Mouse (Mus musculus): ENCODE results near the gene Morc1. TPM values are rescaled to one million over a fixed set of nuclear protein-coding genes. Genes with fewer than 3 reads are reported as not detected.

Gene Morc1
- polyA plus RNA-seq, 1 experiment from 2014 or later = not detected

DNA sequence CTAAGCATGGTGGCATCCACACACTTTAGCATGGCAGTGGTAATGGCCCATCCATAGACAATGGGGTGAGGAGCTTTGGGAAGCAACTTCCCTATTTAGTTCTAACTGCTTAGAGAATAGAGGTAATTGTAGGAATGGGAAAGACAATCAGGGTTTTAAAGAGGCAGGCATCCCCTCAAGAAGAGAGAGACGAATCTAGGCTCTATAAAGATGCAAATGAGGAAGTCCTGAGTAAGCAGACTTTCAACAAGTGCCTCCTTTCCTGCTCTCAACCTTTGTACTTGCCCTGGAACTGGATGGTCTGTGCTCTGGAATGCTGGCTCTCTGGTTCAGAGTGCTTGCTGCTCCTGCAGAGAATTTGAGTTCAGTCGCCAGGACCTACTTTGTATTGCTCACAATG, 8.5 kb upstream of the Morc1 start:
- no peak overlapping the region for H3K27ac ChIP-seq
- no peak for ATAC-seq (ENCODE audit: low FRiP score)
- 17% methylated on average over 2 of the region's 2 CpGs for WGBS

DNA sequence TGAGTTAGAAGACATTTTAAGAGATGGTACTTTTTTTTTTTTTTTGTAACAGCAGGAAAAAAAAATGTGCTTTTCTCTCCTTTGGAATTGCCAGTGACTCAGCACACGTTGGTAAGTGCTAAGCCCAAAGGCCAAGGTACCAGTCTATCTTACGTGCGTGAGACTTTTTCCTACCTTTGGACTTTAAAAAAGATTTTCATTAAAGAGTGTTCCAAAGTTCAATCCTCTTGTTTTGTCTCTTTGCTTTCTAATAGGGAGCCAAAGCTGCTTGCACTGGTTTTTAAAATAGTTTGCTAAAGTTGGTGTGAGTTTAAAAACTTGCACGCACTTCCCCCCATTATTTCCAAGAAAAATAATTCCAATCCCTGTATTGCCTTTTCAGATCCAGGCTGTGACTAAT, 7.0 kb upstream of the Morc1 start:
- H3K27me3 ChIP-seq = no peaks in the 10 kb centered on the region
- no peak overlapping the region for H3K4me3 ChIP-seq (replicated peaks)
- no peak overlapping the region for H3K27ac ChIP-seq
- H3K9ac ChIP-seq = no peak overlapping the region
- no peaks in the 10 kb centered on the region for H3K36me3 ChIP-seq (replicated peaks)
- no peak for ATAC-seq (ENCODE audit: low FRiP score)
- H3K9me3 ChIP-seq = no peaks in the 10 kb centered on the region
- 92% methylated on average over 4 of the region's 4 CpGs for WGBS
- no peaks in the 10 kb centered on the region for H3K4me1 ChIP-seq
- no peak overlapping the region for H3K4me2 ChIP-seq

More for the DNA sequence above, 8.5 kb upstream of the Morc1 start:
- H3K27me3 ChIP-seq = no peaks in the 10 kb centered on the region
- no peak overlapping the region for H3K4me2 ChIP-seq
- H3K4me3 ChIP-seq (replicated peaks) = no peak overlapping the region
- H3K36me3 ChIP-seq (replicated peaks) = no peaks in the 10 kb centered on the region
- H3K9ac ChIP-seq = no peak overlapping the region
- no peaks in the 10 kb centered on the region for H3K4me1 ChIP-seq
- no peaks in the 10 kb centered on the region for H3K9me3 ChIP-seq

DNA sequence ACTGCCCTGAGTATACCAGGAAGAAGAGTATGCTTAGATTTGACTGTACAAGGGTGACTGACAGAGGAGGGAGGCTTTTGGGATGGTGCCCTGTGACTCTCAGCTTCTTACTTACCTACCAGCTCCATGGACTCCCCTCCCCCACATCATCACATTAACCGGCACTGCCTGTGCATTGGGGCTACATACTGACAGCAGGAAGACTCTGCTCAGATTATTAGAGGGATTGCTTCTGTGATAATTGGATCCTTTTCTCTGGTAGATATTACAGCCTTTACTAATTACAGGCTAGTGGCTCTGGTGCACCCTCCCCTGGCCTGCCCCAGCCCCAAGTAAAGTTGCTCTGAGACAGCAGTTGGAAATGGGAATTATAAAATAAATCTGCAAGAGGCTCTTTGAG, 1.6 kb upstream of the Morc1 start:
- Histone ChIP-seq H3K4me3 (replicated peaks) (no peak overlapping the region), H3K36me3 (replicated peaks) (no peaks in the 10 kb centered on the region), H3K4me2 (no peak overlapping the region), H3K27me3 (no peaks in the 10 kb centered on the region), H3K4me1 (no peaks in the 10 kb centered on the region), H3K27ac (no peak overlapping the region), H3K9me3 (no peaks in the 10 kb centered on the region), H3K9ac (no peak overlapping the region)
- 0 out of 2 replicates have a peak, but pooled peaks have one; percentile 51 for ATAC-seq (ENCODE audit: low FRiP score)
- 47% methylated on average over 1 of the region's 1 CpGs for WGBS

DNA sequence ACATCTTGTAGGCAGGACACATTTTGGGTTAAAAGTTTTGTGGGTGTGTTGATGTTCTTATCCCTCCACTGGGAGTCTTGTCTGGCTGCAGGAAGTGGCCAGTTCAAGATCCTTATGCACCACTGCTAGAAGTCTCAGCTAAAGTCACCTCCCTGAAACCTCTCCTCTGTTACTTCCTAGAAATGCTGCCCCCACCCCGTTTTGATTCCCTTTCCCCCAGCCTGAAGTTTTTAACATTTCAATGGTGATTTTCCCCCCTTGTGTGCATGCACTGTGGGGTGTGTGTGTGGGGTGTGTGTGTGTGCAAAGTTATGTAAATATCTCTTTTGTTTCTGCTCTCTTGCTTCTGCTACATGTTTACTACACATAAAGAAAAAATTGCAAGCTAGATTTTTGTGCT, 4.4 kb downstream of the Morc1 start:
- no peak overlapping the region for H3K4me2 ChIP-seq
- H3K36me3 ChIP-seq (replicated peaks) = no peaks in the 10 kb centered on the region
- H3K27ac ChIP-seq = no peak overlapping the region
- H3K4me3 ChIP-seq (replicated peaks) = no peak overlapping the region
- no peaks in the 10 kb centered on the region for H3K4me1 ChIP-seq
- H3K9me3 ChIP-seq = no peaks in the 10 kb centered on the region
- 5% methylated on average over 1 of the region's 1 CpGs for WGBS
- ATAC-seq (ENCODE audit: low FRiP score) = no peak
- no peak overlapping the region for H3K9ac ChIP-seq
- H3K27me3 ChIP-seq = no peaks in the 10 kb centered on the region

DNA sequence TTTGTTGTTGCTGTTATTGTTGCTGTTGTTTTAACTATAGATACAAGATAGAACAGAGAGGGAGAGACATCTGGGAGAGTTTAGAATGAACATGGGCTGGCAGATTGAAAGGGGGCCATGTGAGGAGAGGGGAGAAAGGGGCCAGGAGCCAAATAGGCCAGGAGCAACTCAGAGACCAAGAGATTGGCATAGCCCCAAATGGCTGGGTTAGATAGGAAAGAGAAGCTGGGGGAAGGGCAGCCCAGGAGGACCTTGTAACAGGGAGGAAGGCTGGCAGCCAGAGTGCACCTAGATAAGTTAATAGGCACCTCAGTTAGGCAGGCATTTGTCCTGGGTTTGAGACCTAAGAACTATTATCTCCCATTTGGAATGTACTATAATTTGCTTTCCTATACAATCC, 6.4 kb downstream of the Morc1 start:
- Histone ChIP-seq H3K27ac (no peak overlapping the region), H3K27me3 (no peaks in the 10 kb centered on the region), H3K9me3 (no peaks in the 10 kb centered on the region), H3K4me3 (replicated peaks) (no peak overlapping the region), H3K4me1 (no peaks in the 10 kb centered on the region), H3K4me2 (no peak overlapping the region), H3K36me3 (replicated peaks) (no peaks in the 10 kb centered on the region), H3K9ac (no peak overlapping the region)
- ATAC-seq (ENCODE audit: low FRiP score) = no peak

DNA sequence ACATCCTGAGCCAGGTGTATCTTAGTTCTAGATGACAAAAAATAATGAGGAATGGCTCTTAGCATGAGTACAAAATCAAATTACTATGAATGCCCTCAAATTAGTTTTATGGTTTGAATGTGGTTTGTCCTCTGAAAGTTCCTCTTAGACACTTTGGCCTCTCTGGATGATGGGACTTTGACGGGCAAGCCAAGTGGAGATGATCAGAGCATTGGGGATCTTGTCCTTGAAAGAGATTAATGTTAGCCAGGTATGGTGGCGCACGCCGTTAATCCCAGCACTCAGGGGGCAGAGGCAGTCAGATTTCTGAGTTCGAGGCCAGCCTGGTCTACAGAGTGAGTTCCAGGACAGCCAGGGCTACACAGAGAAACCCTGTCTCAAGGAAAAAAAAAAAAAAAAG, 13.6 kb downstream of the Morc1 start:
- H3K27me3 ChIP-seq = no peaks in the 10 kb centered on the region

DNA sequence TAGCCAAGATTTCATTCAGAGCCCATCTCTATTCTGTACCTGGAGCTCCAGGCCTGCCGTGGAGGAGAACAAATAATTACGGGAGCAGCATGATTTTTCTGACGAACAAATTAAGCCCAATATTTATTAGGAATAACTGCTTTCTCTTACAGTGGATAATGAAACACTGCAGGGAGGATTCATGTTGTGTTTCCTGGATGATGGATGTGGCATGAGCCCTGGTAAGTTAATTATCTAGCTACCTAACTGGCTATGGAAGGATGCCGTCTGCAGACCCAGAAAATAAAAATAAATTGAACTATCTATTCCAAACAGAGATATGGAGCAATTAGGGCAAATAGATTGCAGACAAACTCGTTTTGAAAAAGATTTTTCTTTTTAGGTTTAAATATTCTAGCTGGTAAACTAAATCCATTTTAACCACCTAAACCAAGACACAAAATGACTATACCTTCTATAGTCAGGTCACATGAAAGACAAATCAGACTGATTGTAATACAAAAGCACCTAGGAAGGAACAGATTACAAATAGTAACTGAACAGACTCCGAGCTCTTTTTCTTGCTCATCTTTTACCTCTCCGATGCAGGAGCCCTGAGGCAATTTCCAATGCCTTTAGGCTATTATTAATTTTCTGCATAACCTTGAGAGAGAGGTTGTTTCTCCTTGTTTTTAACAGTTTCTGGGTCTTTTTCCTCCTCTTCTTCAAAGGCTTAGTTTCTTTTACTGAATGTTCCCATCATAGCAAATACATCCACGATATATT, 15.3 kb downstream of the Morc1 start:
- 82% methylated on average over 8 of the region's 8 CpGs for WGBS
- no peak overlapping the region for H3K4me2 ChIP-seq
- ATAC-seq (ENCODE audit: low FRiP score) = no peak
- no peak overlapping the region for H3K4me3 ChIP-seq (replicated peaks)
- H3K36me3 ChIP-seq (replicated peaks) = no peaks in the 10 kb centered on the region
- H3K27ac ChIP-seq = no peak overlapping the region
- H3K9ac ChIP-seq = no peak overlapping the region
- H3K27me3 ChIP-seq = no peaks in the 10 kb centered on the region
- no peaks in the 10 kb centered on the region for H3K4me1 ChIP-seq
- H3K9me3 ChIP-seq = no peaks in the 10 kb centered on the region

More for the DNA sequence above, 13.6 kb downstream of the Morc1 start:
- Histone ChIP-seq H3K27ac (no peak overlapping the region), H3K4me2 (no peak overlapping the region), H3K4me1 (no peaks in the 10 kb centered on the region), H3K36me3 (replicated peaks) (no peaks in the 10 kb centered on the region), H3K4me3 (replicated peaks) (no peak overlapping the region), H3K9ac (no peak overlapping the region), H3K9me3 (no peaks in the 10 kb centered on the region)
- no peak for ATAC-seq (ENCODE audit: low FRiP score)
- WGBS = 92% methylated on average over 5 of the region's 5 CpGs

DNA sequence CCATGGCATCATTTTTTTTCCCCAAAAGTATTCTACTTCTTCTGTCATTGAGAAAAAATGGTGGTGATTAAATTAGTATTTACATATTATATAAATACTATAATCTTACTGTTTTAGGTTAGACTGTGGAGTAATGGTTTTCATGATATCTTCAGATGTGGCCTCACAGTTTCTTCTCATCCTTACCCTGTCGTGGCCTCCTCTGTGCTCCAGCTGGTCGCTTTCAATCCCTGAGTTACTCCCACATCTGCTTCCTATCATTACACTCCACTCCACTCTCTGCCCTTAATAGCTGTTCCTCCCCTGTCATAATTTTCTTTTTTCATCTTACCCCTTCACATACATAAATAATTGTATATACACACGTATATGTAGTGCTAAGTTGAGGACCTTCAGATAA, 22.2 kb downstream of the Morc1 start:
- no peak for ATAC-seq (ENCODE audit: low FRiP score)
- Histone ChIP-seq H3K4me2 (no peak overlapping the region), H3K9ac (no peak overlapping the region), H3K27me3 (no peaks in the 10 kb centered on the region), H3K4me3 (replicated peaks) (no peak overlapping the region), H3K36me3 (replicated peaks) (no peaks in the 10 kb centered on the region), H3K4me1 (no peaks in the 10 kb centered on the region), H3K9me3 (no peaks in the 10 kb centered on the region), H3K27ac (no peak overlapping the region)
- WGBS = 89% methylated on average over 3 of the region's 3 CpGs

DNA sequence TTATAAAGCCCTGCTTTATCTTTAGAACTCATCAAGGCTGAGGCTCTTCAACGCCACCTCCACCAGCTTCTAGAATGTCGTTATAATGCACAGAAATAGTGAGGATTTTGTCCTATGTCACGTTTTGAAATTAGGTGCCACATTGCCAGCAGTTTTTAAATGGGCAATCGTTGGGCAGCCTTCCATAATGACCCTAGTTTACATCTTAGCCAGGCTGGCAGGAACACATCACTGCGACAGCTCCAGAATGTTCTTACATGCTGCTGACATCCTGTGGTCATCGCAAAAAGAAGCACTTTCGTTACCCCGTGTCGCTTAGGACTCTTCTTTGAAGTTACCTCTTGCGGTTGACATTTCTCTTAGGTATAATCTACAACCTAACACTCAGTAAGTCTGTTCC, 42.4 kb downstream of the Morc1 start:
- no peaks in the 10 kb centered on the region for H3K36me3 ChIP-seq (replicated peaks)
- H3K27ac ChIP-seq = no peak overlapping the region
- no peak for ATAC-seq (ENCODE audit: low FRiP score)
- H3K9me3 ChIP-seq = no peaks in the 10 kb centered on the region
- H3K9ac ChIP-seq = no peak overlapping the region
- 89% methylated on average over 10 of the region's 10 CpGs for WGBS
- H3K27me3 ChIP-seq = no peaks in the 10 kb centered on the region
- H3K4me3 ChIP-seq (replicated peaks) = no peak overlapping the region
- no peaks in the 10 kb centered on the region for H3K4me1 ChIP-seq
- H3K4me2 ChIP-seq = no peak overlapping the region

DNA sequence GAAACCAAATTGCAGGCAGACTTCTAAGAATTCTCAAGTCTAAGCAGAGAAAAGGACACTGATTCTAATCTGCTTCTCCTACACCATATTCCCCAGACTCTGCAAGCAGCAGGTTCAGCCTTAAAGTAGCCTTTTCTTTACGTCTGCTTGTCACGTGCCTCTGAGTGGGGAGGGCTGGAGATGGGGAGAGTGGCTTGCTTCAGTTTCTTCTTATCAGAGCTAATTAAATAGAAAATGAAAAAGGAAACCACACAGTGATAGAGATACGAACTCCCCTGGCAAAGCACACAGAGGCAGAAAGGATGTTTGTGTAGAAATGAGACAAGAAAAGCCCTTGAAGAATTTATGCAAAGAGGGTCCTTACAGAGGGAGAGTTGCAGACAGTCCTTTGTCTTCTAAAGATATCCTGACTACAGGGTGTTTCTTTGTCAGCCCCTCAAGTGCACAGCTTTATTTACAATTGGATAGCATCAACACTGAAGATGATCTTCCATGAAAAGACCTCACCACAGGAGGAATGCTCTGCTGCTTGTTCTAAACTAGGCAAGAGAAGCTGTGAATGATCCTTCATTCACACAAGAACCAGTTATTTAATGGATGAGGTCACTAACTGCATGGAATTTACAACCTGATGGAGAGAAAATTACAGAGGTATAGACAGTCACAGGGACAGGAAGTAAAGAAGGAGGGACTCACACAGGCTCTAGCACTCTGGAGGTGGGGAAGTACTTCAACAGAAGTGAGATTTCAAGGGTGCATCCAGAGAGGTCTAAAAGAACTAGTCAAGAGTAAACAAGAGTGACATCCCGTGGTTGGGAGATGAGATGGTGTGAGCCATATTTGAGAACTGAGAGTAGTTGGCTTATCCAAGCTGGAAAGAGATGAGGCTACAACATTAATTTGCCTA, 44.1 kb downstream of the Morc1 start:
- Histone ChIP-seq H3K9me3 (no peaks in the 10 kb centered on the region), H3K4me3 (replicated peaks) (no peak overlapping the region), H3K9ac (no peak overlapping the region), H3K4me2 (no peak overlapping the region), H3K4me1 (no peaks in the 10 kb centered on the region), H3K27ac (no peak overlapping the region), H3K36me3 (replicated peaks) (no peaks in the 10 kb centered on the region), H3K27me3 (no peaks in the 10 kb centered on the region)
- ATAC-seq (ENCODE audit: low FRiP score) = 0 out of 2 replicates have a peak, but pooled peaks have one; percentile 27
- WGBS = 31% methylated on average over 4 of the region's 4 CpGs

DNA sequence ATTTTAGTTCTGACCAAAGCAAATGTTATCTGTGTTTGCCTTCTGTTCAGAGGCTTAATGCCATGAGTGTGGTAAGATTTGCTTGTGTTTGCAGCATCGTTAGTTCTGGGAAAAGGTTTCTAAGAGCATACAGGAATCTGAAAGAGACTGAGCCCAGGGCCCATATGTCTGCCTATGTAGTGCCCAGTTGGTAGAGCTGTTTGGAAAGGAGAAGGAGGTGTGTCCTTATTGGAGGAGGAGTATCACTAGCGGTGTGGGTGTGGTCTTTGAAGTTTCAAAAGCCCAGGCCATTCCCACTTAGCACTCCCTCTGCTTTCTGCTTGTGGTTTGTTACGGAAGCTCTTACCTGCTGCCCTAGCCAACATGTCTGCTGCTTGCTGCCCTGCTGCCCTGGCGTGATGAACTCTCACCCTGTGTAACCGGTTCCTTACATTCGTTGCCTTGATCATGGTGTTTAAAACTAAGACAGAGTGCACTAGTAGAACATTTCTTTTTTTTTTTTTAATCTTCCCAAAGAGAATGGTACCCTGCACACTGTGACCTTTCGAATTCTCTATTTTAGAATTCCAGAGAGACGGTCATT, 48.3 kb downstream of the Morc1 start:
- 80% methylated on average over 8 of the region's 8 CpGs for WGBS
- H3K4me2 ChIP-seq = no peak overlapping the region
- no peaks in the 10 kb centered on the region for H3K36me3 ChIP-seq (replicated peaks)
- no peaks in the 10 kb centered on the region for H3K27me3 ChIP-seq
- no peak overlapping the region for H3K9ac ChIP-seq
- no peak overlapping the region for H3K4me3 ChIP-seq (replicated peaks)
- H3K27ac ChIP-seq = no peak overlapping the region
- no peaks in the 10 kb centered on the region for H3K4me1 ChIP-seq
- no peaks in the 10 kb centered on the region for H3K9me3 ChIP-seq
- no peak for ATAC-seq (ENCODE audit: low FRiP score)

DNA sequence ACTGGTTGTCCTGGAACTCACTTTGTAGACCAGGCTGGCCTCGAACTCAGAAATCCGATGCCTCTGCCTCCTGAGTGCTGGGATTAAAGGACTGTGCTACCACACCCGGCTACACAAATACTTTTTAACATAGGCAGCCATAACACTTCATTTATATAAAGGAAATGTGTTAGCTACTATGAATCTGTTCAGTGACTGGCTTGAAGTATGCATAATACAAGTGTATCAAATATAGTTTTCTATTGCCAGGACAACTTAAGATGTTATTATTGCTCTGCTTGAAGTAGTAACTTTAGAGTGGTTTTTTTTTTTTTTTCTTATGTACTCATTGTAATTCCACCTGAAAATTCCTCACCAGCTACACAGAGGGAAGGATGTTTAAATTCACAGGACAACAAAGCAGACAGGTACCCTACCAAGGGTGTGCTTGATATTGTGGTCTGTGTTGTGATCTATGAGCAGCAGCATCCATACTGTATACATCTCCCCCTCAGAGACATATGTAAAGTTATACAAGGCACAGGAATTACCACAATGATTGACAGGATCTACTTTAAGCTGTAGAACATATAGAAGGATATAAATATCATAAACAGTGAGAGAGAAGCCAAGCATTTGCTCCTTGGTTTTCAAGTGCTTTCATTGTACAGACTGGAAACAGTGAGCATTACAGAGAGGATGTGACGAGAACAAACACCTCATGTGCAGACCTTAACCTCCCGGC, 85.9 kb downstream of the Morc1 start:
- H3K27me3 ChIP-seq = no peaks in the 10 kb centered on the region
- no peak overlapping the region for H3K27ac ChIP-seq
- no peaks in the 10 kb centered on the region for H3K36me3 ChIP-seq (replicated peaks)
- H3K9ac ChIP-seq = no peak overlapping the region
- H3K4me3 ChIP-seq (replicated peaks) = no peak overlapping the region
- H3K9me3 ChIP-seq = no peaks in the 10 kb centered on the region
- 88% methylated on average over 5 of the region's 5 CpGs for WGBS
- no peaks in the 10 kb centered on the region for H3K4me1 ChIP-seq
- no peak overlapping the region for H3K4me2 ChIP-seq
- ATAC-seq (ENCODE audit: low FRiP score) = no peak
